Mouse (Mus musculus) CH12.LX (cell line): ENCODE data around the gene Il1rl2. TPM values are rescaled to one million over a fixed set of nuclear protein-coding genes. Genes with fewer than 3 reads are reported as not detected.

ENCODE experiments used
- DNase-seq: peaks from one replicate; pipeline ENCODE4 v3.0.0-alpha.2; 2013; ENCODE audit errors: extremely low read depth
- H3K27ac ChIP-seq: 2 replicates; pipeline ENCODE4 v1.5.1; 2012; ENCODE audit warnings: low read depth, mild to moderate bottlenecking, control low read depth, moderate library complexity; ENCODE audit not compliant: insufficient read depth
- H3K27me3 ChIP-seq: replicated peaks from 2 replicates; pipeline ENCODE3; 2012; ENCODE audit warnings: inconsistent platforms
- H3K36me3 ChIP-seq, 2 experiments: replicated peaks in 1 of 2; 2 replicates each; pipeline versions ENCODE3 to v1.6.1; 2012; ENCODE audit warnings: inconsistent platforms in 1 of 2, low read length in 1 of 2, mild to moderate bottlenecking in 1 of 2, mixed read lengths in 1 of 2, moderate library complexity in 1 of 2; ENCODE audit not compliant: control insufficient read depth in 1 of 2, insufficient read depth in 1 of 2
- H3K4me1 ChIP-seq, 2 experiments: 2 replicates each; pipeline ENCODE4 v1.6.1; 2012; ENCODE audit warnings: inconsistent platforms in 1 of 2, moderate library complexity in 1 of 2; ENCODE audit not compliant: insufficient read depth in 2 of 2, control insufficient read depth in 1 of 2
- H3K4me2 ChIP-seq: 2 replicates; pipeline ENCODE4 v1.6.1; 2012; ENCODE audit warnings: low read depth, mild to moderate bottlenecking, control low read depth; ENCODE audit not compliant: poor library complexity, insufficient read depth, severe bottlenecking
- H3K4me3 ChIP-seq, 3 experiments: fragments of 150-350 bp in 1 of 3; sonication (generic) in 1 of 3; replicated peaks in 1 of 3; 2 replicates each; pipeline versions ENCODE3 to v1.5.1; 2011 to 2012; ENCODE audit warnings: low read depth in 2 of 3, low read length in 2 of 3, mild to moderate bottlenecking in 2 of 3, moderate library complexity in 2 of 3, control low read depth in 1 of 3, improper control_type of control experiment in 1 of 3, inconsistent platforms in 1 of 3, mixed read lengths in 1 of 3; ENCODE audit not compliant: poor library complexity in 1 of 3
- H3K79me2 ChIP-seq: replicated peaks from 2 replicates; pipeline ENCODE4 v1.6.1; 2012; ENCODE audit warnings: mild to moderate bottlenecking, moderate library complexity; ENCODE audit not compliant: control insufficient read depth, poor library complexity, insufficient read depth, severe bottlenecking; ENCODE audit errors: extremely low read depth
- H3K9ac ChIP-seq: 2 replicates; pipeline ENCODE4 v1.6.1; 2012; ENCODE audit warnings: low read depth, mild to moderate bottlenecking, control low read depth, moderate library complexity; ENCODE audit not compliant: insufficient read depth
- H3K9me3 ChIP-seq: replicated peaks from 2 replicates; pipeline ENCODE3; 2012; ENCODE audit warnings: low read length, inconsistent platforms, mixed read lengths
- CHD2 ChIP-seq: IDR thresholded peaks from 2 replicates; pipeline ENCODE4 v1.6.1; 2011; ENCODE audit warnings: low read length, improper control_type of control experiment
- CTCF ChIP-seq, 2 experiments: IDR thresholded peaks in 1 of 2; conservative IDR thresholded peaks in 1 of 2; 2 replicates each; pipeline ENCODE4 v1.5.1; 2011 to 2012; ENCODE audit warnings: low read depth in 2 of 2, low read length in 2 of 2, improper control_type of control experiment in 1 of 2, inconsistent platforms in 1 of 2, mild to moderate bottlenecking in 1 of 2, moderate library complexity in 1 of 2
- EP300 ChIP-seq: IDR thresholded peaks from 2 replicates; pipeline ENCODE4 v1.6.1; 2011; ENCODE audit warnings: low read length, improper control_type of control experiment
- ETS1 ChIP-seq: conservative IDR thresholded peaks from 2 replicates; pipeline ENCODE4 v1.6.1; 2012; ENCODE audit warnings: low read depth, mild to moderate bottlenecking, inconsistent platforms, low read length, improper control_type of control experiment, moderate library complexity
- GABPA ChIP-seq: IDR thresholded peaks from 2 replicates; pipeline ENCODE4 v1.6.1; 2012; ENCODE audit warnings: low read depth, low read length, improper control_type of control experiment, inconsistent platforms; ENCODE audit not compliant: insufficient replicate concordance
- JUN ChIP-seq: IDR thresholded peaks from 2 replicates; pipeline ENCODE4 v1.6.1; 2011; ENCODE audit warnings: low read depth, mild to moderate bottlenecking, low read length, improper control_type of control experiment, moderate library complexity; ENCODE audit not compliant: insufficient read depth
- JUND ChIP-seq: conservative IDR thresholded peaks from 2 replicates; pipeline ENCODE4 v1.6.1; 2011; ENCODE audit warnings: low read depth, low read length, improper control_type of control experiment
- KAT2A ChIP-seq: IDR thresholded peaks from 2 replicates; pipeline ENCODE4 v1.6.1; 2012; ENCODE audit warnings: low read length, improper control_type of control experiment, inconsistent platforms; ENCODE audit not compliant: insufficient replicate concordance
- MAFK ChIP-seq: IDR thresholded peaks from 2 replicates; pipeline ENCODE4 v1.6.1; 2011; ENCODE audit warnings: low read length, improper control_type of control experiment; ENCODE audit not compliant: insufficient replicate concordance
- MAZ ChIP-seq: IDR thresholded peaks from 2 replicates; pipeline ENCODE4 v1.6.1; 2012; ENCODE audit warnings: low read depth, mild to moderate bottlenecking, inconsistent platforms, low read length, improper control_type of control experiment, moderate library complexity
- MXI1 ChIP-seq: IDR thresholded peaks from 2 replicates; pipeline ENCODE4 v1.6.1; 2011; ENCODE audit warnings: mild to moderate bottlenecking, low read depth, low read length, improper control_type of control experiment
- MYC ChIP-seq: IDR thresholded peaks from 2 replicates; pipeline ENCODE4 v1.6.1; 2011; ENCODE audit warnings: low read depth, mild to moderate bottlenecking, improper control_type of control experiment, low read length
- NELFE ChIP-seq: IDR thresholded peaks from 2 replicates; pipeline ENCODE4 v1.6.1; 2011; ENCODE audit warnings: low read depth, low read length, improper control_type of control experiment
- NRF1 ChIP-seq: IDR thresholded peaks from 2 replicates; pipeline ENCODE4 v1.6.1; 2014; ENCODE audit warnings: low read depth, mild to moderate bottlenecking, inconsistent platforms, low read length, improper control_type of control experiment, moderate library complexity
- POLR2AphosphoS2 ChIP-seq: IDR thresholded peaks from 2 replicates; pipeline ENCODE4 v1.6.1; 2011; ENCODE audit warnings: low read depth, low read length, improper control_type of control experiment
- RCOR1 ChIP-seq: conservative IDR thresholded peaks from 2 replicates; pipeline ENCODE4 v1.6.1; 2012; ENCODE audit warnings: low read depth, mild to moderate bottlenecking, inconsistent platforms, low read length, improper control_type of control experiment
- SIN3A ChIP-seq: IDR thresholded peaks from 2 replicates; pipeline ENCODE4 v1.6.1; 2012; ENCODE audit warnings: low read length, improper control_type of control experiment, inconsistent platforms
- SMC3 ChIP-seq: IDR thresholded peaks from 2 replicates; pipeline ENCODE4 v1.6.1; 2011; ENCODE audit warnings: low read depth, low read length, improper control_type of control experiment
- TCF12 ChIP-seq: IDR thresholded peaks from 2 replicates; pipeline ENCODE4 v1.6.1; 2014; ENCODE audit warnings: low read depth, mild to moderate bottlenecking, inconsistent platforms, low read length, improper control_type of control experiment
- UBTF ChIP-seq: IDR thresholded peaks from 2 replicates; pipeline ENCODE4 v1.6.1; 2012; ENCODE audit warnings: low read depth, mild to moderate bottlenecking, inconsistent platforms, low read length, improper control_type of control experiment, moderate library complexity
- USF2 ChIP-seq: conservative IDR thresholded peaks from 2 replicates; pipeline ENCODE4 v1.6.1; 2011; ENCODE audit warnings: low read depth, low read length, improper control_type of control experiment
- ZMIZ1 ChIP-seq: IDR thresholded peaks from 2 replicates; pipeline ENCODE4 v1.6.1; 2012; ENCODE audit warnings: low read depth, mild to moderate bottlenecking, inconsistent platforms, low read length, improper control_type of control experiment
- ZNF384 ChIP-seq: IDR thresholded peaks from 2 replicates; pipeline ENCODE4 v1.6.1; 2012; ENCODE audit warnings: low read depth, low read length, improper control_type of control experiment, inconsistent platforms
- dilution Hi-C: fragments of 300-500 bp; cut with MboI; formaldehyde crosslinking; loops from 2 replicates; pipeline ENCODE4 v1.14.3; 2020; ENCODE audit warnings: low sequenced_read_pairs; ENCODE audit not compliant: extremely low pct_unique_long_range_greater_than_20kb, extremely low pct_ligation_motif_present
- in situ Hi-C: fragments of 300-500 bp; cut with MboI; formaldehyde crosslinking; loops from 3 replicates; pipeline ENCODE4 v1.14.3; 2019; ENCODE audit warnings: low sequenced_read_pairs, low pct_ligation_motif_present, low pct_unique_long_range_greater_than_20kb, mixed read lengths
- polyA plus RNA-seq: library from polyadenylated mRNA; unstranded; fragments of >175 nt; gene quantifications from 2 replicates; pipeline ENCODE4 v1.2.1, GENCODE M21; 2012; ENCODE audit warnings: low read depth; ENCODE audit not compliant: insufficient read length
- total RNA-seq, 2 experiments: library from RNA; depleted of rRNA; stranded (reverse); fragments of 300-350 nt in 1 of 2; fragments of >200 nt in 1 of 2; gene quantifications; 2 replicates each; pipeline ENCODE4 v1.2.3; 2012 to 2014

Il1rl2 gene
- total and polyA plus RNA-seq, 3 experiments, result not detected

- in situ Hi-C loops (no loop called here), dilution Hi-C loops (no loop called here)
- no peak for TF ChIP-seq EP300
- TF ChIP-seq NRF1, result no peak
- no peak for TF ChIP-seq SMC3
- TF ChIP-seq JUN, result no peak
- no peak for TF ChIP-seq USF2
- no peak for TF ChIP-seq ZMIZ1
- no peak for TF ChIP-seq JUND
- no peak for TF ChIP-seq ZNF384
- no peak for TF ChIP-seq POLR2AphosphoS2
- no peak for TF ChIP-seq MAZ
- TF ChIP-seq MYC, result no peak
- no peak for TF ChIP-seq SIN3A
- no peak for TF ChIP-seq CHD2
- Histone ChIP-seq H3K9ac (no peak overlapping the region), H3K4me1 (no peaks in the 10 kb centered on the region), H3K79me2 (no peaks in the 10 kb centered on the region), H3K4me2 (no peak overlapping the region), H3K9me3 (no peaks in the 10 kb centered on the region), H3K4me3 (no peak overlapping the region), H3K27me3 (no peaks in the 10 kb centered on the region), H3K27ac (no peak overlapping the region), H3K36me3 (no peaks in the 10 kb centered on the region)
- no peak for DNase-seq
Measured at GRCm38 (mm10) chr1:40327604-40328003, 3.2 kb downstream of the Il1rl2 start.

DNA sequence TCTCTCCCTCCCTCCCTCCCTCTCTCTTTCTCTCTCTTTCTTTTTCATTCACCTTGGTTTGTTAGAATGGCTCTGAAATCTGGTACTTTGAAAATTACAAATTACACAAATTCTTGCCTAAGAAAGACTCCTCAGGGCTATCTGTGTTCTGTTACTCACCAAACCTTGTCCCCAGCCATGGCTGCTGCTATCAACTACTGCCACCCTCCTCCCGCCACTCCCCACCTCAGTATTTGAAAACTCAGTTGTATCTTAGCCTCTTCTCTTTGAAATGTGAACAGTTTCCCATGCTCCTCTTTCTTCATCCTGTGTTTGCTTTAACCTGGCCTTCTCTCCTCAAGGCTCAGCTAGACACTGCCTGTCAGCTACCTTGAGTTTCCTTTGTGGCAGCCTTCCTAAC is 5.1 kb downstream of the Il1rl2 start:
- Histone ChIP-seq H3K4me1 (no peaks in the 10 kb centered on the region), H3K9me3 (no peaks in the 10 kb centered on the region), H3K27ac (no peak overlapping the region), H3K36me3 (no peaks in the 10 kb centered on the region), H3K27me3 (no peaks in the 10 kb centered on the region), H3K79me2 (no peaks in the 10 kb centered on the region), H3K9ac (no peak overlapping the region), H3K4me2 (no peak overlapping the region), H3K4me3 (no peak overlapping the region)
- dilution Hi-C loops (no loop called here), in situ Hi-C loops (no loop called here)
- TF ChIP-seq NELFE (no peak), MAFK (no peak), UBTF (no peak), TCF12 (no peak), NRF1 (no peak), MXI1 (no peak), JUND (no peak), MAZ (no peak), GABPA (no peak), MYC (no peak), ETS1 (no peak), CTCF (conservative IDR thresholded peaks at IDR 0.05 in 1 of 2, IDR thresholded peaks at IDR 0.05 in 1 of 2; ENCODE audit: low read depth in 2 of 2, low read length in 2 of 2) (no peak), SMC3 (no peak), KAT2A (no peak), RCOR1 (no peak)
- DNase-seq, result no peak
